Mouse (Mus musculus): Measurements from ENCODE around the gene Brip1.
"Not testable (repeated sequence)": the region's sequence is repeated elsewhere in the genome, so short reads cannot be mapped to it uniquely, and the experiment has no call there.

Brip1 gene

DNA sequence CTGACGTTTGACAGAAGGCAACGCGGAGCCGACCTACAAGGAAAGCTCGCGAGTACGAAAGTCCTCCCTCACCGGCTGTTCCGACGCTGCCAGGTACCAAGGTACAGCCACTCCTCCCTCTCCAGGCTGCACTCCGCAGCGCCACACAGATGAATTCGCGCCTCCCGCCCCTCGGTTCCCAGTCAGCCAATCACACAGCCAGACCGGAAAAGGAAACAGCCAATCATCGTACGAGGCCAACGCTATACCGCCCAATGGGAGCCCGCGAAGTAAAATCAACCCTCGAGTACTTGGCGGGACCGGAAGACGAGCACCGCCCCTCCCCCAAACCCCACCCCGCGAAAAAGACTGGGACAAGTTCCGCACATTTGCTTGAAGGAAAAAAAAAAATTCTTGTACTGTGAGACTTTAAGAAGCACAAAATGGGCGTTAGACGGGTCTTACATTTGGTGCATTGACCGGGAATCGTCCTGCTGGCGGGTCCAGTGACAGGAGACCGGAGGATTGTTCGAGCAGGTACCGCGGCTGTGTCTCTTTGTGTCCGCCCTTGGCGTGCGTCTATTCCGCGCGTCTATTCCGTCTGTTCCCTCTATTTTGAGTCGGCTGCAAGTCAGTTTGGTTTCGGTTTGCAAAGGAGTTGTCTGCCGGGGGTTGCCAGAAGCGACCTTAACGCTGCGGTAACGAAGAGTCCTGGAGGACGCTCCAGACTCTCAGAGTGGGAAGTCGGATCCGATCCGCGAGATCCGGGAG, at the start of gene Brip1:
TSS of gene Brip1 (minus strand) at position 157 of the 750 bp plus-strand sequence.
- DNase-seq (ENCODE audit: low read depth, low spot score) = peak; percentile 99

DNA sequence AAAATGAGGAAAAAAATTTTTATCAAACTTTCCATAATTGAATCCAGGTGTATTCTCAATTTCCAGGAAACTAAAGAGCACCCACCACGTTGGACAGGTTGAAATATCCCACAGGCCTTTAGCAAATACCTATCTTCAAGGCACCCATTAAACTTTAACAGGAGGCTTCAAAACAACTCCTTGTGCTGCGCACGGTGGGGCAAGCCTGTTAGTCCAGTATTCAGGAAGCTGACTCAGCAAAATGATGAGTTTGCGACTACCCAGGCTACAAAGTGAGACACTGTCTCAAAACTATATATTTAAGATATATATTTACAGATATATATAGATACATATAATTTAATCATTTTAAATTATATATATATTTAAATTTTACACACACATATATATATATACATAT, 31.5 kb upstream of the Brip1 start:
- no peak for DNase-seq (ENCODE audit: low read depth, low spot score)

DNA sequence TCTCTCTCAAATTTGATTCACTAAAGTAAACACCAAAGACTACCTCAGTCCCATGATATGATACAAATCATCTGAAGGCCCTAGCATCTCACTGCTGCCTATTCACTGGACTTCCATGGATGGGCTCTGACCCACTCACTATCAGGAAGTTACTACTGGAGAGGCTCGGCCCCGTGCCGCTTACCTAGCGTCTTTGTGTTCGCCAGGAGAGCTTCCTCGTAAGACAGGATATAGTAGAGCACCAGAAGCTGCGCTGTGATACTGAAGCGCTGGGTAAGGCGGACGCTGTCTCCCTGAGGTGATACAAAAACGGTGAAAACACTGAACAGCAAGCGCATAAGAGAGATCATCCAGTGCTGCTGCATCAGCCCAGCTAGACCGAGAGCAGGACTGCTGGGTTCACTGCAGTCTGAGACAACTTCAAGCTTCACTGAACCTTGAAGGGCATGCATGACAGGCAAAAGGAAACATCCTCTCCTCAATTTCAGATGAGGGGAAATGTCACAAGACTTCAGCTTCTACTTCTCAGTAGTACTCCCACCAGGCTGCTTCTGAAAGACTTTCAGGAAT, 30.9 kb upstream of the Brip1 start:
- DNase-seq (ENCODE audit: low read depth, low spot score) = no peak

DNA sequence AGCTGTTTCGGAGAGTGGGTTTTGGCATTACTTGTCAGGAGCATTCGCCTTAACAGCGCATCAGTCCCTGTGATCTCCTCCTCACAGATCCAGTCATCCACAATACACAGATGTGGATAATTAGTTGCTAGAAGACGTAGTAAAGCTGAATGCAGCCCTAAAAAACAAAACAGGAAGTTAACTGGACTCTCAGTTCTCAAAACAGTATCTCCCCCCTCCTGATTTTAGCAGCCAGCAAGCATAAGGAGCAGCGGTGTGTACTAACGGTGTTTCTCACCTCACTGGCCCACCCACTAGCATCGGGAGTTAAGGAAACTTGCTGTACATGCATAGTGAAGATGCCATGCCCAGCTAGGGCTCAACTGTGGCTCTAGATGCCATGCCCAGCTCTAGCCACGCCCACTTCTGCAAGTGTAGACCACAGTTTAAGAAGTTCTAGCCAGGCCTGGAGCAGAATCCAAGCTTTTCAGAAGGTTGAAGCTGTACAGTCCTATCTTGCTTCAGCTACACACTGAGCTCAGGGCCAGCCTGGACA, 25.7 kb upstream of the Brip1 start:
- DNase-seq (ENCODE audit: low read depth, low spot score) = no peak

DNA sequence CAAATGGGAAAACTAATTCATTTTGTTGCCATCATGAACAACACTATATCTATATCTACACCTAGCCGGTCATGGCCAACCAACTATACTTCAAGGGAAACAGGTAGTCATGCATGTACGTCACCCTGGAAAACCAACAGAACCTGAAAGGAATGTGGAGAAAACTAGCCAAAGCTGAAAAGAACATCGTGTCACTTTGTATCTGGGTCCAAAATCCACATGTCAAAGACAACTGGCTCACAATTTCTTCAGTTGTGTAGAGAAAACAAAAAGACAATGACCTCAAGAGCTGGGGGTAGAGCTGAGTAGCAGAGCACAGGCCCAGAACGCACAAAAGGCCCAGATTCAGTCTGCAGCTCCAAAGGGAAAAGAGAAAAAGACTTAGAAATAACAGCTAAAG, 24.8 kb upstream of the Brip1 start:
- DNase-seq (ENCODE audit: low read depth, low spot score) = no peak

DNA sequence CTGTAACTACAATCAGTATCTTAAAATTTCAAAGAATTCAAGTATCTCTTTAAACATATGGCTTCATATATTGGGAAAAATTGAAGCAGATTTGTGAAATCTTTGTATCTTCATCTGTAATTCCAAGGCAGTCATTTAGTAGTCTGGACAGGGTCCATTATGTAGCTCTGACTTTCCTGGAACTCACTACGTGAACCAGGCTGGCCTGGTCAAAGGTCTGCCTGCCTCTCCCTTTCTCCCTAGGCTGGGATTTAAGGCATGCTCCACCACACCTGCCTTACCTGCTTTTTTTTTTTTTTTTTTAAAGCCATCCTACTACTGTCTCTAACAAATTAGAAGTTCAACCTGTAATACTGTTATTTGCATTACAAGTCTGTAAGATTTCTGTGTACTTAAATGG, 10.8 kb upstream of the Brip1 start:
- no peak for DNase-seq (ENCODE audit: low read depth, low spot score)

DNA sequence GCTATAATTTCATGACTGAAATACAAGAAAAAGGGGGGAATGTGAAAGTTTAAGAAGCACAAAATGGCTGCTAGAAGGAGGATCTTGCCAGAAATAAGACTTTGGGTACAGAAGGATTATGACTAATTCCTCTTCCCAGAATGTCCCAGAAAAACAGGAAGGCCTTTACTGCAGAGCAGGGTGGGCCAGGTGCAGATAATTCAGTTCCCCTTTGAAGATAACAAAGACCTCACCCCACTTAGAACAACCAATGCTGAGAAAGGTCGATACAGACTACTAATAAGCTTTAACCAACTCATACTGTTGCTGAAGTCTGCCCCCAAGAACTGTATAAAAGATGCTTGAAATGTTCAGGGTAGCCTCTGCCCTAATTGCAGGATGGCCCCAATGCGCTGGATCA, 8.1 kb upstream of the Brip1 start:
- DNase-seq (ENCODE audit: low read depth, low spot score) = no peak

DNA sequence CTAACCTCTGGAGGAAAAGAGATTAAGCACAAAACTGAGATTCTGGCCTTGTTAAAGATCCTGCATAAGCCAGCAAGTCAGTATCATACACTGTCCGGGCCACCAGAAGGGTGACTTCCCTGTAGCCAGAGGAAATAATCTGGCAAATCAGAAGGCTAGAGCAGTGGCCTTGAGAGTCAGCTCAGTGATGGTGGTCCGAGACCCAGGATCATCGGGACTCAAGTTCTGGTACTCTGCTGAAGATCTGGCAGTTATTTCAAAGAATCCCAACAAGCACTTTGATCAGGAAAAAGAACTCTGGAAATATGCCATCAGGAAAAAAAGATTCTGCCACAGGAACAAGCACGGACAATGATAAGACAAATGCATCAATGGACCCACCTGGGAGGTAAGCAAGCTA, 4.9 kb upstream of the Brip1 start:
- no peak for DNase-seq (ENCODE audit: low read depth, low spot score)

DNA sequence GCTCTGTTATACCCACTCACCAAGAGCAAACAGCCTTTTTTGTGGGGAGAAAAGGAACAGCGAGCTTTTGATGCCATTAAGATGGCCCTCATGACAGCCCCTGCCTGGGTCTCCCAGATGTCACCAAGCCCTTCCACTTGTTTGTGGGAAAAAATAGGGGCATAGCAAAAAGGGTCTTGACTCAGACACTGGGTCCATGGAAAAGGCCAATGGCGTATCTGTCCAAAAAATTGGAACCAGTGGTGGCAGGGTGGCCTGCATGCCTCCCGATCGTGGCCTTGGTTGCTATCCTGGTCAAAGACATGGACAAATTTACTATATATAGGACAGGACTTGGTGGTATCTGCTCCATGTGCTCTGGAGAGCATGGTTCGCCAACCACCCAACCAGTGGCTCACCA, 4.0 kb upstream of the Brip1 start:
- DNase-seq (ENCODE audit: low read depth, low spot score) = no peak

DNA sequence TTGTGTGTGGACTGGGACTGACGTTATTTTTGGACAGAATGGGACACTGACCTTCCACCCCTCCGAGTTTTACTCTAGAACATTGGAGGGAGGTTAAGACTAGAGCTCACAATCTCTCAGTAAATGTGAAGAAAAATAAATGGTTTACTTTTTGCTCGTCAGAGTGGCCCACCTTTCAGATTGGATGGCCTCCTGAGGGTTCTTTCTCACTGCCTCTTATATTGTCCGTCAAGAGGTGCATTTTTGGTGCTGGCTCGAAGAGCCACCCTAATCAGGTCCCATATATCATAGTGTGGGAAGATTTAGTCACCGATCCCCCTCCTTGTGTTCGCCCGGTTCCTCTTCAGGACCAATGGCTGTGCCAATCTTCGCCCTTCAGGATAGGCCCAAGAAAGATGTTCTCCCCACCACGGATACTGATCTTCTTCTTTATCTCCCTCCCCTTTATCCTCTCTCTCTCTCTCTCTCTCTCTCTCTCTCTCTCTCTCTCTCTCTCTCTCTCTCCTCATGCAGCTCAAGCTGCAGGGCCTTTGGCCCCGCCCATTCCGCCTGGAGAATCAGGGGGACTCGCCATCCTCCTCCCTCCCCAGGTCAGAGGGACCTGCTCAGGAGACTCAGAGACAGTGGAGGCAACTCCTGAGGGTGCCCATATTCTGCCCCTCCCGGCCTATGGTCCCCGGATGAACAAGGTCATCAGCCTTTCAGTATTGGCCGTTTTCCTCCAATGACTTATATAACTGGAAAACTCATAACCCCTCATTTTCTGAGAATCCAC, 1.1 kb upstream of the Brip1 start:
- DNase-seq (ENCODE audit: low read depth, low spot score) = peak; percentile 28

DNA sequence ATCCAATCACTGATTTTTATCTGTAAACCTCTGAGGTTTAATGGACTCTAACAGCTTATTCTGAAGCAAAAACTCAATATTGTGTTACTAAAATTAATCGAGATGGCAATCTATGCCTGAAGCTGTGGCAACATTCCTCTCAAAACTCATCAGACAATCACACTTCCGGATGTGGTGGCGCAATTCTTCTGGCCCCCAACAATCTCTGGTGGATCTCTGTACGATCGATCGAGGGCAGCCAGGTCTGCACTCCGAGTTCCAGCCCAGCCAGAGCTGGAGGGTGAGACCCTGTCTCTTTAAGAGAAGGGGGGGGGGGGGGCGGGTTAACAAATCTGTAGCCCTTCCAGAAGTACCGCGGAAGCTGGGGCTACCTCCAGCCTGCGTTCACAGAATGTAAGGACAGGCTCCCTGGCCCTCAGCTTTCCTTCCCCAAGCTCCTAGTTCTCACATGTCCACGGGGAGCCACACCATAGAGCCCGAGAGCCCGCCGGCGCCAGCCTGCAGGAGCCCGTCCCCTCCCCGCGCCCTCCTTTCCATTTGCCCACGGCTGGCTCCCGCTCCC, 452 bp downstream of the Brip1 start:
- no peak for DNase-seq (ENCODE audit: low read depth, low spot score)

DNA sequence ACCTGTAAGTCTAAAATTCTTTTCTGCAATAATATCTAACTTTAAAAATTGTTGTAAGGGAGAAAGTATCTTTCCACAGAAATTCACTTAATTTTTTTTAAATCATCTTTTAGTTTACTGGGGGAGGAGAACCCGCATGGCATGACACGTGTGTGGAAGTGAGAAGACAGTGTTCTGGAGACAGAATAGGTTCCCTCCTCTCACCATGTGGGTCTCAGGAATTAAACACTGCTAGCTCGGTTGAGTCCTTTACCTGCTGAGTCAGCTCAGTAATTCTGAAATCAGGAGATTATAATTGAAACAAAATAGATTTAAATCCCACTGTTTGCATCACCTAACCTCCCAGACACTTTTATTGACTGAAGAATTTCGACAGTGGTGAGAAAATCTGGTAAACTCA, 1.3 kb downstream of the Brip1 start:
- no peak for DNase-seq (ENCODE audit: low read depth, low spot score)

DNA sequence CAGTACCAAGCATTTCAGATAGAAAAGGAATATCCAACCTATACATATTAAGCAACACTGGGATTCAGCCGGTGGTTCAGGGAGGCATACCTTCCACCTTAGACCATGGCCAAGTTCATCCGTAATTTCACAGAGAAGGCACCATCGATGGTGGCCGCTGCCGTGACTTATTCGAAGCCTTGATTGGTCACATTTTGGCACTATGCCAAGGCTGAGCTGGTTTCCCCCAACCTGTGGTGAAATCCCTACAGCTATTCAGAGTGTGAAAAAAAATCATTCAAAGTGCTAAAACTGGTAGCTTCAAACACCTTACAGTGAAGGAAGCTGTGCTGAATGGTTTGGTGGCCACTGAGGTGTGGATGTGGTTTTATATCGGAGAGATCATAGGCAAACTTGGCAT, 15.8 kb downstream of the Brip1 start:
- not testable (repeated sequence) for DNase-seq (ENCODE audit: low read depth, low spot score)

DNA sequence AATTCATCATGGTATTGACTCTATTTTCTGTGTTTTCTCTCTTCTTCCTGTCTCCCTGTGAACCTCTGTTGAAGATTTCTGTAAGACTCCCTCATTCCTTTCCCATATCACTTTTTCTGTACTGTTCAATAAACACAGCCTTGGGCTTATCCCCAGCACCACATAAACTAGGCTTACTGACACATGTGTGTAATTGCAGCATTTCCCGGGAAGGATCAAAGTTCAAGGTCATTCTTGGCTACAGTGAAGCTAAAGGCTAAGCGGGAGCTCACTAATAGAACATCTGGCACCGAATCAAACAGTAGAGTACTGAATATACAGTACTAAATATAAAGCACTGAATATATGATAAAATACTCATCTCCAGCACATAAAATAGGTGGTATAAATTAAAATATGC, 25.2 kb downstream of the Brip1 start:
- no peak for DNase-seq (ENCODE audit: low read depth, low spot score)

DNA sequence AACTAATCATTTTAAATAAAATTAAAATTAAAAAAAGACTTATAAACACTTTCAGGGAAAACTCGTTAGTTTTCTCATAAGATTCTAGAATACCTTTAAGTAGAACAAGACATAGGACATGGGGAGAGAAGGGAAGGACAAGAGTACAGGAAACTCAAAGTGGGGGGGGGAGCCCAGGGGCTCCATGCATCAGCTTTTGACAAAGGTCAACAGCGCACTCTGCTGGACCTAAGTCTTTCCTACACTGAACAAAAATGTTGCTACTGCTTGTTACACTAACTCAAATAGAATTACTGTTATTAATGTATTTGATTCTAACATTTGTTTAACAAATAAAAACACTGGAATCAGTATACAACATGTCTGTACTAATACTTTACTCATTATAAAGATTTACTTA, 26.8 kb downstream of the Brip1 start:
- peak; percentile 50 for DNase-seq (ENCODE audit: low read depth, low spot score)

DNA sequence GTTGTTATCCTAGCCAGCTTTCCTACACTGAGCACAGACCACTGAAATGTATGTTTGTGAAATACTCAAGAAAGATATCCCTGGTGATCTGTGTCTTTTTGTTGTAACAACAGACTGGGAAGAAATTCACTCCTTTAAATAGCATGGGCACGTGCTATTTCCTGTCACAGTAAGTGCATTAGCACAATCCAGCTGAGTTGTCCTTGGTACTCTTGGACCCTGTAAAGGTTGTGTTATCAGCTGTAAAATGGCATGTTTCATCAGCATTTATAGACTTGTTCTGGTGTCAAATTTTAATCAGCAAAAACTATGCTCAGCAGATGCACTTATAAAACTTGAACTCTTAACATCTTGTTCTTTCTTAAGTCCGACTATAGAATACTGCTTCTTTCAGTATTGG, 30.2 kb downstream of the Brip1 start:
- no peak for DNase-seq (ENCODE audit: low read depth, low spot score)

DNA sequence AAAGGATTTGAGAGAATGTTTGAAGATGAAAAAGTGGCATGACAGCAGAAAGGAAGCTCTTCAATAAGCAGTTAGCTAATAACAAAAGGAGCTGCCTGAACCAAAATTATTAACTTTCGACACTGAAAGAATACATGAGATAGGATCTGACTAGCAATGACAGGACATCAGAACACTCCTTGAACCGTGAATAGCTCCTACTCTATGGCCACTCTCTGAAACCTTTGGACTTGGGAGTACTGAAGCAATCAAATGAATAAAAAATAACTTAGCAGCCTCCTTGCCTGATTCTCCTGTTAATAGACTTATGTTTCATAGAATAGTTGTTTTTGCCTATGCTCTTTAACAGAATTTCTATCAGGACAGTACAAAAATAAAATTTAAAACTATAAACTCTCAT, 40.7 kb downstream of the Brip1 start:
- DNase-seq (ENCODE audit: low read depth, low spot score) = no peak

DNA sequence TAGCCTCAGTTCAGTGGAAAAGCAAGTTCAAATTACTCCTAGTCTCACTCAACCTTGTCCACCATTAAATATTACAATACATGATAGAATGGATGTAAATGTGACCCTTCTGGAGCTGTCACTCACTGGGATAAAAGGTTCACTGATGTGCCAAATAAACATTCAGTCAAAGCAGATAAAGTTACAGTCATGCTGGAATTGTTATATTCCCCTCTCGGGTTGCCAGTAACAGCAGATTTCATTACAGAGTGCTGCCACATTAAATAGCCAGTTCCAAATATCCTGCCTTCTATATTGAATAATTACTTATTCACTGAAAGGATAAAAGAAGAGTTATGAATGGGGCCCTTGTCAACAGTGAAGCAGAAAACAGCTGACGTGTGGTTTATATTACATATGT, 42.0 kb downstream of the Brip1 start:
- DNase-seq (ENCODE audit: low read depth, low spot score) = no peak

DNA sequence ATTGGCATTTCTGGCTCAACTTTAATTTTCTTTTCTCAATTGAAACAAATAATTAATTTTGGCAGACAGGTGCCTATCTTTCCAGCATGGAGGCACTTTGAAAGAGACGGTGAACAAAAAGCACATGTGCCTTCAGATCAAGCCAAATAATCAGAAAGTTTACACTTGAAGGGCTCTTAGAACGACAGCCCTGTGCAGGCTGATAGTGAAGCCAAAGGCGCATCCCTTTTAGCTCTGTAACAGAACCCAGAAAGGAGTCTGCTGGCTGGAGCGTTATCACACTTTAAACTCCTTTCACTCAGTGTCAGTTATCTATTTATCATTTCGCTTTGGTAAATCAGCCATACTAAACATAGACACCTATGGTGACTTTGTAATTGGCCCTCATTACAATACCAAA, 45.4 kb downstream of the Brip1 start:
- no peak for DNase-seq (ENCODE audit: low read depth, low spot score)

DNA sequence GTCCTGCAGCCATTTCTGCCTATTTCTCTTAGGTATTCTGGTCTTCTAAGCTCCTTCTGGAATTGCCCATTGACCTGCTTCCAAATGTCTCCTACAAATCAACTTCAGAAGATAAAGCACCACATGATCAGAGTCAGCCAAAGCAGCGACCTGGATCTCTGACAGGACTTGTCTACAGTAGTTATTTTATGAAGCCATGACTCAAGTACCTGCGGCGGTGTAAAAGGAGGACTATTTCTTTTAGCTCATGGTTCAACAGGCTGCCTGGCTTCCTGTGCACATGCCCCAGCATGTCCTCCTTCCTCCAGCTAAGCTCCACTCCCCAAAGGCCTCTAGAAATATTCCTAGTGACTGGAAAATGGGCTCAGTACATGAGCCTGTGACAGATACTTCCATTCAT, 69.7 kb downstream of the Brip1 start:
- DNase-seq (ENCODE audit: low read depth, low spot score) = peak; percentile 15

DNA sequence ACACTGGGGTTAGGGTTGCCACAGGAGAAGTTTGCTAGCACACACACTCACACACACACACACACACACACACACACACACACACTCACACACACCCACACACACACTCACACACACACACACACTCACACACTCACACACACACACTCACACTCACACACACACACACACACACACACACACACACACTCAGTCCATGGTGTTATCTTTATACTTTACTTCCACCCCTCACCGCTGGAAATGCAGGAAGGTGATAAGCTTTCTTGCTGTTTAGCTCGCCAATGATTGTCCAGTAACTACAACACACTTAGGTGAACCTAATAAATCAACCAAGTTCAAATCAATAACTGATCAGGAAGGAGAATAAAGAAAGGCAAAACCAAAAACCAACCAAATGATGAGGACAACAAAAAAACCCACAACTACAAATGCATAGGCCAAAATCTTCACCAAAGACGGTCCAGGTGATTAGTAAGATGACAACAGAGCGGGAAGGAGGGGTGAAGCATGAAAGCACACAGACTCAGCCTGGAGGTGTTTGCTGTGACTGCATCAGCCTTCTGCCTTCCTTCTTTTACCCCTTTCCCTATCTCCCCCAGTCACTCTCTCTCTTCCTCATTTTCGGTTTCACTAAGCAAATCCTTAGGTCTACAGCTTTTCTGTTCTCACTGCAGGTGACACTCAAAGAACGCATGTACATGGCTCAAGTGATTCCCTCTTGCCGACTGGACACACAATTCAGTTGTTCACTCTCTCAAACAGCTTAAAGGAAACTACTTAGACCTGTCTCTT, 83.7 kb downstream of the Brip1 start:
- DNase-seq (ENCODE audit: low read depth, low spot score) = no peak

DNA sequence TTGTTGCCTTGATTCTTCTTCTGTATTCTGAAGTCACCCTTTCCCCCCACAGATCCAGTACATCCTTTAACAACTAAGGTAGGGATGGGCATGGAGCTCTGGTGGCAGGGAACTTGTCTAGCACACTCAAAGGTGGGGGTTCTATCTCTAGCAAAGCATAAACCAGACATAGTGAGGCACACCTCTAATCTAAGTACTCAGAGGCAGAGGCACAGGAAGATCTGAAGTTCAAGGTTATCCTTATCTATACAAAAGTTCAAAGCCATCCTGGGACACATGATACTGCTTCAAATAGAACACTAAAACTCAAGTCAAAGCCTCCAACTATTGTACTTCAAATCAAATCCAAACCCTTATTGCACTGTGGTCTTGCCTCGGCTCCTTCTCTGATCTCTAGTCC, 85.0 kb downstream of the Brip1 start:
- no peak for DNase-seq (ENCODE audit: low read depth, low spot score)
